Mouse (Mus musculus) stomach, embryonic 14.5 days (tissue): ENCODE data around the gene Tbc1d8. TPM values are rescaled to one million over a fixed set of nuclear protein-coding genes. Genes with fewer than 3 reads are reported as not detected.

Experiments
- ATAC-seq: fragments of 200-750 bp; cut with Nextera tagmentation; 2 replicates; pipeline ENCODE4 v1.8.0; 2017; ENCODE audit warnings: low read depth, moderate TSS enrichment; ENCODE audit not compliant: insufficient number of reproducible peaks, insufficient read depth, low FRiP score
- H3K27ac ChIP-seq: fragments of 300-500 bp; sonication (generic); 2 replicates; pipeline ENCODE4 v1.5.1; 2014; ENCODE audit warnings: mild to moderate bottlenecking, low read length, moderate library complexity, mixed read lengths
- H3K27me3 ChIP-seq: fragments of 300-500 bp; sonication (generic); 2 replicates; pipeline ENCODE4 v1.6.1; 2014; ENCODE audit warnings: low read length, control low read depth, mixed read lengths; ENCODE audit not compliant: control insufficient read depth, insufficient read depth
- H3K36me3 ChIP-seq: fragments of 300-500 bp; sonication (generic); 2 replicates; pipeline ENCODE4 v1.6.1; 2014; ENCODE audit warnings: mild to moderate bottlenecking, control low read depth, low read length, moderate library complexity, mixed read lengths; ENCODE audit not compliant: control insufficient read depth, insufficient read depth
- H3K4me1 ChIP-seq: fragments of 300-500 bp; sonication (generic); 2 replicates; pipeline ENCODE4 v1.6.1; 2014; ENCODE audit warnings: low read length, control low read depth, mixed read lengths; ENCODE audit not compliant: control insufficient read depth, insufficient read depth
- H3K4me2 ChIP-seq: fragments of 300-500 bp; sonication (generic); replicated peaks from 2 replicates; pipeline ENCODE4 v1.6.1; 2014; ENCODE audit warnings: low read depth, low read length, control low read depth
- H3K4me3 ChIP-seq: fragments of 300-500 bp; sonication (generic); 2 replicates; pipeline ENCODE4 v1.5.1; 2014; ENCODE audit warnings: low read depth, low read length, control low read depth
- H3K9ac ChIP-seq: fragments of 300-500 bp; sonication (generic); replicated peaks from 2 replicates; pipeline ENCODE4 v1.6.1; 2014; ENCODE audit warnings: low read depth, mild to moderate bottlenecking, control low read depth, low read length, moderate library complexity, mixed read lengths
- H3K9me3 ChIP-seq: fragments of 300-500 bp; sonication (generic); 2 replicates; pipeline ENCODE4 v1.6.1; 2016; ENCODE audit warnings: low read depth, low read length, control low read depth; ENCODE audit not compliant: control insufficient read depth
- WGBS: fragments of 180-500 bp; shearing (Covaris S2); extraction: QIAGEN DNeasy Blood & Tissue Kit; methylation state at CpG from one replicate; pipeline ENCODE4 v1.1.7; 2014; 5-methylcytosine and 5-hydroxymethylcytosine counted together
- polyA plus RNA-seq: library from polyadenylated mRNA; unstranded; fragments of >200 nt; fragmentation: Nextera tagmentation; extraction: Ambion mirVana; gene quantifications from 2 replicates; pipeline ENCODE4 v1.2.1, GENCODE M21; 2014

The Tbc1d8 gene
- polyA plus RNA-seq, 1 experiment from 2014 or later = 11.7 TPM

DNA sequence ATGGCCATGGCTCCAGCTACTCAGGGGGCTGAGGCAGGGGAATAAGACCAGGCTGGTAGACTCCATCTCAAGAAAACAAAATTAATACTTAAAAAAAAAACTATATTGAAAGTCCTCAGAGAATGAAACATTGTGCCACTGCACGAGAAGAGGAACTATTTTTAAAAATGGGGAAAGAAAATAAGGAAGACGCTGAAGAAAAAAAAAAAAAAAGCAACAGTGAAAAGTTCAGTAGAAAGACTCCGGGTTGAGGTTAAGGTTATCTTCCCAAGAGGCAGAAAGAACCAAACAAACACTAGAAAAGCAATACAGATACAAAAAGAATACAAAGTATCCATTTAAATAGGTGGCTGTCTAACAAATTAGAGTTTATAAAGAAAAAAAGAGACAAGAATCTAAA lies 15.1 kb upstream of the Tbc1d8 start:
- no peak overlapping the region for H3K4me2 ChIP-seq
- H3K9ac ChIP-seq = no peak overlapping the region
- no peak for ATAC-seq
- no peak overlapping the region for H3K4me3 ChIP-seq
- H3K27ac ChIP-seq = no peak overlapping the region
- H3K4me1 ChIP-seq = no peaks in the 10 kb centered on the region
- 78% methylated on average over 3 of the region's 3 CpGs for WGBS
- H3K36me3 ChIP-seq = no peaks in the 10 kb centered on the region
- no peaks in the 10 kb centered on the region for H3K27me3 ChIP-seq
- peaks cover 3% of the 10 kb centered on the region; the same call in 1 of the 2 replicates for H3K9me3 ChIP-seq

DNA sequence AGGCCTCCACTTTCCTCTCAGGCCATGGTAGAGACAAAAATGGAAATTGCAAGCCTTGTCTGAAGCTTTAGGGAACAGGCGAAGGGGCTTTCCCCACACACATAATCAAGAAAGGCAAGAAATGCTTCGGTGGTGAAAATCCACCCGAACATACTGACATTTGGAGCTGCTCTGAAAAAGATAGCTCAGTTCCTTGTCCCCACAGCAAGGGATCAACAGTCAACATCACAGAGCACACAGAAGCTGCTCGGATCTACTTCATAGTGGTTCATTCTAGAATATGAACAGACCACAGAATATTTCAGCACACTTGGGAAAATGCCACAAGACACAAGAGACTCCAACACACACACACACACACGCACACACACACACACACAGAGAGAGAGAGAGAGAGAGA lies 14.6 kb upstream of the Tbc1d8 start:
- Histone ChIP-seq H3K4me3 (no peak overlapping the region), H3K27ac (no peak overlapping the region), H3K9ac (no peak overlapping the region), H3K4me1 (no peaks in the 10 kb centered on the region), H3K27me3 (no peaks in the 10 kb centered on the region), H3K36me3 (no peaks in the 10 kb centered on the region), H3K9me3 (peaks cover 3% of the 10 kb centered on the region; the same call in 1 of the 2 replicates), H3K4me2 (no peak overlapping the region)
- no peak for ATAC-seq
- WGBS = 88% methylated on average over 5 of the region's 5 CpGs

DNA sequence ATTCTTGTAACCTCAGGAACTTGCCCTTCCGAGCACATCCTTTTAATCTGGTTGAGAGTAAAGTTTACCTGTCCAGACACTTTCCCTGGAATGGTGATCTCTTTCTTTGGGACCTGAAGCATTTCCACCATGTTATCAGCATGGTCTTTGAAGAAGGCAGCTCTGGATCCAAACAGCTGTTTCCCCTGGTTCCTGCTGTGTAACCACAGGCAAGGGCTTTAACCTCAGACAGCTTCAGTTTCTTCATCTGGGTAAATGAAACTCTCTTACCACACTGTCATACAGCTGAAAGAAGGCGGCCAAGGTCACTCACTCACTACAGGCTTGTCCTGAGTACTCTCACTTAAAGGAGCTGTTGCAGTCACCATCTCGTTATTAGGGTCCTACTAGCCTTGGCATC lies 8.8 kb upstream of the Tbc1d8 start:
- WGBS = 76% methylated on average over 3 of the region's 3 CpGs
- no peaks in the 10 kb centered on the region for H3K36me3 ChIP-seq
- no peaks in the 10 kb centered on the region for H3K4me1 ChIP-seq
- H3K27me3 ChIP-seq = no peaks in the 10 kb centered on the region
- H3K27ac ChIP-seq = no peak overlapping the region
- H3K9ac ChIP-seq = no peak overlapping the region
- ATAC-seq = no peak
- H3K4me3 ChIP-seq = no peak overlapping the region
- no peaks in the 10 kb centered on the region for H3K9me3 ChIP-seq
- no peak overlapping the region for H3K4me2 ChIP-seq

DNA sequence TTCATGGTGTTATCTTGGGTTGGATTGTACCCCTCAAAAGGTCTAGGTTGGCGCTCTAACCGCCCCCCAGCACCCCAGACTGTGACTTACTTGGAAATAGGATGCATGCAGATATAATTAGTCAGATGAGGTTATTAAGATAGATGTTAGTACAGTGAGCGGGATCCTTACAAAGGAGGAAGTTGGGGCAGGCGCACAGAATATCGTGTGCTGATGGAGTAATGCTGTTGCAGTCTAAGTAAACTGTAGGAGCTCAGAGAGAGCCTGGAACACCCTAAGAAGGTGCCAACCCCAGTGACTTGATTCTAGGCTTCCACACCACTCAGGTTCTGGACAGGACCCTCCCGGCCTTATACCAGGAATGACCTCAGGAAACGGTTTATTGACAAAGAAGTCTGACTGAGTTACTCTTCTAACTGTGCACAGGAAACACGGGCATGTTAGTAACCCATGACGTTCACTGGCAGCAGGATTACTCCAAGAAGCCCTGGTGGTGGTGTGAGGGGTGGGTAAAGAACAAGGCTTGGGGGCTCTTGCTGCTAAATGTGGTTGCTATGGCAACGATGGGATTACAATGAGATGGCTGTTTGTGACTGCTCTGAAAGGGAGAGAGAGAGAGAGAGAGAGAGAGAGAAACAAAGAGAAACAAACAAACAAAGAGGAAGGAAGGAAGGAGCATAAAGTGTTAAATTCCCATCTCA lies 3.7 kb upstream of the Tbc1d8 start:
- Histone ChIP-seq H3K4me2 (no peak overlapping the region), H3K27ac (no peak overlapping the region), H3K9me3 (no peaks in the 10 kb centered on the region), H3K27me3 (no peaks in the 10 kb centered on the region), H3K9ac (no peak overlapping the region), H3K4me1 (0 out of 2 replicates have a peak, but pooled peaks cover 9% of the 10 kb centered on the region), H3K36me3 (no peaks in the 10 kb centered on the region), H3K4me3 (no peak overlapping the region)
- ATAC-seq = no peak
- WGBS = 66% methylated on average over 10 of the region's 10 CpGs

DNA sequence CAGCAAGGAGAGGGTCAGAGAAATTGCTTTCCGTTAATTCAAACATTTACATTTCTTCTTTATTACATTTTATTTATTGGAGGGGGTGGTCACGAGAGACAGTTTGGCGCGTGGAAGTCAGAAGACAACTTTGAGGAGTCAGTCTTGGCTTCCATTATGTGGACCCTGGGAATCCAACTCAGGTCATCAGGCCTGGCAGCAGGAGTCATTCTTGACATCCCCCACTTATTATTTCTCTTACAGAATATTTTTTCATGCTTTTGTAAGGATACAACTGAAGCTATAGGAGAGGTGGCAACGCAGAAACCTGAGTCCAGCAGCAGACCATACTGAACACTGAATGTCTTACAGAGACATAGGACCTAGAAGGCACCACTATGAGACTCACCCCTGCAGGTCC lies 699 bp upstream of the Tbc1d8 start:
- 61% methylated on average over 5 of the region's 5 CpGs for WGBS

DNA sequence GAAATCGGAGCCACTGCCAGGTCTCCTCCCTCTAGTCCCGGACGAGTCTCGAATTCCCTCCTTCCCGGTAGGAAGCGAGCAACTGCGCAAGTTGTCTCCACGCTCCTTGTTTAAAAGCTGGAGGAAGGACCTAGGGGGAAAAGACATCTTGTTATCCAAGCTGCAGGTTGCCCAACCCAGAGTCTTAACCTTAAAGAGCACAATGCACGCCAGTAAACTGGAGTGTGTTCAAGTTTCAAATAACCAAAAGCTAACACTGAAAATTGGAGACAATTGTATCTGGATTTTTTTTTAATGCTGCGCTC lies 293 bp upstream of the Tbc1d8 start:
- Histone ChIP-seq H3K27me3 (no peaks in the 10 kb centered on the region), H3K36me3 (no peaks in the 10 kb centered on the region), H3K4me2 (peak overlapping the region; percentile 91), H3K27ac (peak overlapping the region; percentile 57; the same call in 1 of the 2 replicates), H3K9me3 (no peaks in the 10 kb centered on the region), H3K9ac (0 out of 2 replicates have a peak overlapping the region, but pooled peaks have one; percentile 14), H3K4me3 (peak overlapping the region; percentile 49), H3K4me1 (0 out of 2 replicates have a peak, but pooled peaks cover 9% of the 10 kb centered on the region)
- no peak for ATAC-seq
- WGBS = 3% methylated on average over 10 of the region's 10 CpGs

More for the DNA sequence above, 699 bp upstream of the Tbc1d8 start:
- Histone ChIP-seq H3K9ac (no peak overlapping the region), H3K4me1 (0 out of 2 replicates have a peak, but pooled peaks cover 9% of the 10 kb centered on the region), H3K9me3 (no peaks in the 10 kb centered on the region), H3K4me3 (peak overlapping the region; percentile 49; the same call in 1 of the 2 replicates), H3K27me3 (no peaks in the 10 kb centered on the region), H3K27ac (no peak overlapping the region), H3K36me3 (no peaks in the 10 kb centered on the region), H3K4me2 (peak overlapping the region; percentile 91)
- ATAC-seq = no peak

DNA sequence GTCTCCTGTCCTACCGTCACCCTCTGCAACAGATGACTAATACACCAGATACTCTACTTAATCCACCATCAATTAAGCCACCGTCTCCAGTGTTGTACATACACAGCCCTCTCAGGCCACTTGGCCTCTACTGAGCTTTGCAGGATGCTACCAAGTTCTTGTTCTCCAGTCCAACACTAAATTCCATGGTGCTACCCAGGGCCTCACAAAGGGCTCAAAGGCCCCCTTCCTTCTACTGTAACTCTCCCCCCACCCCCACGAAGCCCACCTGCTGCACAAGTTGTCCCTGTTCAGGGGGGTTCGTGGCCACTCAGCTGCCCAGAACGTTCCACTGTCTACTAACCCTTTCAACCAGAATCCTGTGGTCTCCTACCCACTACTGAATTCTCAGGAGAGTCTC lies 1.5 kb downstream of the Tbc1d8 start:
- H3K27ac ChIP-seq = no peak overlapping the region
- peak overlapping the region; percentile 49 for H3K4me3 ChIP-seq
- H3K36me3 ChIP-seq = no peaks in the 10 kb centered on the region
- ATAC-seq = no peak
- H3K9me3 ChIP-seq = no peaks in the 10 kb centered on the region
- no peak overlapping the region for H3K9ac ChIP-seq
- peaks cover 11% of the 10 kb centered on the region; the same call in 1 of the 2 replicates for H3K4me1 ChIP-seq
- 74% methylated on average over 5 of the region's 5 CpGs for WGBS
- peak overlapping the region; percentile 91 for H3K4me2 ChIP-seq
- H3K27me3 ChIP-seq = no peaks in the 10 kb centered on the region

DNA sequence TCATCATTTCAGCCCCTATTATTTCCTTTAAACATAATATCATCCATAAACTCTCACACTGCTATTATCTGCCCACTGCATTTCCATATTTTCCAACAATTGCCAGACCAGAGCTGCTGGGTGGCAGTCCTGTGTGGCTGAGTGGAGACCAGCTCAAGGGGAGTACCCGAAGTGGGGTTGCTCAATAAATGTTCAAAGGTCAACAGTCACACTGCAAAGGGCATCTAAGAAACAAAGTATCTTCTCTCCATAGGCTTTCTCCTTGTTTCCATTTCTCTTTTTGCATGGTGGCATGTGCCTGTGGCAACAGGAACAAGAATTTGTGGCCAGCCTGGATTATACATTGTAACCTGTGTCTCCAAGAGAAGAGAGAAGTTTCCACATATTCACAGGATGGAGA lies 2.2 kb downstream of the Tbc1d8 start:
- peaks cover 14% of the 10 kb centered on the region; the same call in 1 of the 2 replicates for H3K4me1 ChIP-seq
- no peak overlapping the region for H3K4me2 ChIP-seq
- H3K4me3 ChIP-seq = no peak overlapping the region
- 81% methylated on average over 1 of the region's 1 CpGs for WGBS
- H3K9me3 ChIP-seq = no peaks in the 10 kb centered on the region
- no peak overlapping the region for H3K27ac ChIP-seq
- H3K36me3 ChIP-seq = no peaks in the 10 kb centered on the region
- no peaks in the 10 kb centered on the region for H3K27me3 ChIP-seq
- ATAC-seq = no peak
- H3K9ac ChIP-seq = no peak overlapping the region

DNA sequence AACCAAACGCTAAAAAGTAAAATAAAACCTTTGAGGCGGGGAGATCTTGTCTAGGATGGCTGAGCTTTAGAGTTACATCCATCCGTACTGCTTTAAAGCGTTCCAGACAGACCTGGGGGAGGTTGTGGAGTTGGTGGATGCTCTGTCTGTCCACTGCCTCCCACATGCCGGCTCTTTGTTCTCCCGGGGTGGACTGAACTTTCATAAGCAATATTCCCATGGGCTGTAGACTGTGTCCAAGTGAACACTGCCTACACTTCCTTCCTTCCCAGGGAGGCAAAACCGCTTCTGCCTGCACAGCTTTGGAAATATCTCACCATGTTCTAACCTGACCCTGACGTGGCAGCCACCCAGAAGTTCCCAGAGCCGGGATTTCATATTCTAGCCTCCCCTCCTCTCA lies 4.0 kb downstream of the Tbc1d8 start:
- 76% methylated on average over 9 of the region's 9 CpGs for WGBS
- H3K4me1 ChIP-seq = peaks cover 13% of the 10 kb centered on the region; the same call in 1 of the 2 replicates
- H3K4me2 ChIP-seq = no peak overlapping the region
- no peaks in the 10 kb centered on the region for H3K27me3 ChIP-seq
- H3K27ac ChIP-seq = no peak overlapping the region
- H3K9ac ChIP-seq = no peak overlapping the region
- H3K9me3 ChIP-seq = no peaks in the 10 kb centered on the region
- H3K4me3 ChIP-seq = no peak overlapping the region
- H3K36me3 ChIP-seq = no peaks in the 10 kb centered on the region
- no peak for ATAC-seq
